Mouse (Mus musculus) c-Kit-negative CD71-positive TER-119-positive erythroid progenitor cells, embryonic 14.5 days (primary cell): Measurements from ENCODE around the gene Dgki.

Source experiments
- DNase-seq: peaks from one replicate; pipeline ENCODE4 v3.0.0-alpha.2; 2013; ENCODE audit warnings: low read depth, low spot score

Dgki gene

GRCm38 (mm10) chr6:37299562-37300390 is at the start of gene Dgki:
Gene Dgki, minus strand, starts transcription at chr6:37300184.
- DNase-seq, result no peak

GRCm38 (mm10) chr6:37347606-37348005 is 47.6 kb upstream of the Dgki start:
- DNase-seq, result no peak

- DNase-seq, result no peak
These were observed 38.1 kb upstream of the Dgki start for GRCm38 (mm10) chr6:37338055-37338454.

GRCm38 (mm10) chr6:37336831-37337260 is 36.9 kb upstream of the Dgki start:
- no peak for DNase-seq

- DNase-seq, result no peak
These were observed 36.4 kb upstream of the Dgki start for GRCm38 (mm10) chr6:37336381-37336780.

GRCm38 (mm10) chr6:37332846-37333245 is 32.9 kb upstream of the Dgki start:
- DNase-seq, result no peak

- DNase-seq, result no peak
These were observed 30.2 kb upstream of the Dgki start for GRCm38 (mm10) chr6:37329901-37330864.

GRCm38 (mm10) chr6:37329376-37329775 is 29.4 kb upstream of the Dgki start:
- DNase-seq, result no peak

GRCm38 (mm10) chr6:37328671-37329070 is 28.7 kb upstream of the Dgki start:
- no peak for DNase-seq

- DNase-seq, result no peak
These were observed 27.5 kb upstream of the Dgki start for GRCm38 (mm10) chr6:37327519-37327918.

GRCm38 (mm10) chr6:37326603-37326955 is 26.6 kb upstream of the Dgki start:
- DNase-seq, result no peak

- DNase-seq, result no peak
These were observed 26.1 kb upstream of the Dgki start for GRCm38 (mm10) chr6:37325906-37326602.

- no peak for DNase-seq
These were observed 25.1 kb upstream of the Dgki start for GRCm38 (mm10) chr6:37325076-37325475.

GRCm38 (mm10) chr6:37322641-37323040 is 22.7 kb upstream of the Dgki start:
- no peak for DNase-seq

GRCm38 (mm10) chr6:37322088-37322487 is 22.1 kb upstream of the Dgki start:
- no peak for DNase-seq

GRCm38 (mm10) chr6:37317904-37318303 is 17.9 kb upstream of the Dgki start:
- DNase-seq, result no peak

- no peak for DNase-seq
These were observed 15.5 kb upstream of the Dgki start for GRCm38 (mm10) chr6:37315440-37315839.

GRCm38 (mm10) chr6:37310601-37311000 is 10.6 kb upstream of the Dgki start:
- no peak for DNase-seq

- DNase-seq, result no peak
These were observed 6.6 kb upstream of the Dgki start for GRCm38 (mm10) chr6:37306616-37307015.

- DNase-seq, result no peak
These were observed 508 bp upstream of the Dgki start for GRCm38 (mm10) chr6:37300492-37300891.

- no peak for DNase-seq
These were observed 1.0 kb downstream of the Dgki start for GRCm38 (mm10) chr6:37298982-37299381.
